Mouse (Mus musculus): ENCODE measurements around the gene Vmn2r99.

- no peak for TF ChIP-seq CTCF (IDR thresholded peaks at IDR 0.05; ENCODE audit: low read depth)
- no peak for TF ChIP-seq EP300 (IDR thresholded peaks at IDR 0.05; ENCODE audit: low read depth)
These were observed 83.2 kb downstream of the Vmn2r99 start for GRCm38 (mm10) chr17:19444932-19445331.
